Mouse (Mus musculus) liver, embryonic 11.5 days (tissue): ENCODE data around the gene Psg25. TPM values are rescaled to one million over a fixed set of nuclear protein-coding genes. Genes with fewer than 3 reads are reported as not detected.

ENCODE experiments used
- ATAC-seq: fragments of 200-750 bp; cut with Nextera tagmentation; replicated peaks from 2 replicates; pipeline ENCODE4 v1.8.0; 2017; ENCODE audit warnings: moderate number of reproducible peaks, mild to moderate bottlenecking, moderate TSS enrichment, moderate library complexity; ENCODE audit not compliant: low FRiP score
- DNase-seq: peaks from one replicate; pipeline ENCODE4 v3.0.0-alpha.2; 2017; ENCODE audit warnings: low spot score
- H3K27ac ChIP-seq: fragments of 300-500 bp; sonication (generic); 2 replicates; pipeline ENCODE4 v1.5.1; 2014; ENCODE audit warnings: mild to moderate bottlenecking, low read depth, low read length, control low read depth
- H3K27me3 ChIP-seq: fragments of 300-500 bp; sonication (generic); replicated peaks from 2 replicates; pipeline ENCODE4 v1.6.1; 2014; ENCODE audit warnings: low read length, mixed read lengths; ENCODE audit not compliant: control insufficient read depth, insufficient read depth
- H3K36me3 ChIP-seq: fragments of 300-500 bp; sonication (generic); 2 replicates; pipeline ENCODE4 v1.6.1; 2014; ENCODE audit warnings: mild to moderate bottlenecking, low read length, moderate library complexity, mixed read lengths; ENCODE audit not compliant: control insufficient read depth, insufficient read depth
- H3K4me1 ChIP-seq: fragments of 300-500 bp; sonication (generic); replicated peaks from 2 replicates; pipeline ENCODE4 v1.6.1; 2014; ENCODE audit warnings: low read length, mixed read lengths; ENCODE audit not compliant: control insufficient read depth, insufficient read depth
- H3K4me2 ChIP-seq: fragments of 300-500 bp; sonication (generic); 2 replicates; pipeline ENCODE4 v1.6.1; 2014; ENCODE audit warnings: mild to moderate bottlenecking, control low read depth, moderate library complexity
- H3K4me3 ChIP-seq: fragments of 300-500 bp; sonication (generic); 2 replicates; pipeline ENCODE4 v1.5.1; 2014; ENCODE audit warnings: low read depth, low read length, control low read depth
- H3K9ac ChIP-seq: fragments of 300-500 bp; sonication (generic); 2 replicates; pipeline ENCODE4 v1.6.1; 2014; ENCODE audit warnings: low read depth, low read length, control low read depth
- H3K9me3 ChIP-seq: fragments of 300-500 bp; sonication (generic); 2 replicates; pipeline ENCODE4 v1.6.1; 2016; ENCODE audit warnings: low read length, inconsistent platforms, mixed read lengths; ENCODE audit not compliant: control insufficient read depth
- WGBS: fragments of 180-500 bp; shearing (Covaris S2); extraction: QIAGEN DNeasy Blood & Tissue Kit; methylation state at CpG from one replicate; pipeline ENCODE4 v1.1.7; 2014; 5-methylcytosine and 5-hydroxymethylcytosine counted together
- polyA plus RNA-seq: library from polyadenylated mRNA; unstranded; fragments of >200 nt; fragmentation: Nextera tagmentation; extraction: Ambion mirVana; gene quantifications from 2 replicates; pipeline ENCODE4 v1.2.1, GENCODE M21; 2014

The Psg25 gene
- polyA plus RNA-seq, 1 experiment from 2014 or later = not detected

DNA sequence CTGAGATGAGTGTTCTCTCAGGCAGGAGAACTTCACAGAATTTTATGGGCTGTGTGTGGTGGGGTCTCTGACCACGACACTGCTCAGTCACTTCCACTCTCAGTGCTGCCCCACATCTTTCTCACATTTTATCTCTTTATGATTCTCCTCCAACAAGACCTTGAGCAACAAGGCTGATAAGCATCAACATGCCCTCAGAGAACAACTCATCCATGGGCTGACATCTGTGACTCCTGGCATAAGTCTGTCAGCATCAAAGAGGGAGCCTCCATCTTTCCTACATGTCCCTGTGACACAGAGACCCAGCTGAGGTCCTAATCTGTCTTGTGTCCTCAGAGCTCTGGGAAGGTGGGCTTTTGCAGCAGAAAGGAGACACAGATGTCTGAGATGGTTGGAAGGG is 48.0 kb downstream of the Psg25 start, which contains the start of gene Psg26:
TSS of gene Psg26 (minus strand) at position 101 of the 400 bp plus-strand sequence.
- 62% methylated on average over 1 of the region's 1 CpGs for WGBS
- Histone ChIP-seq H3K4me3 (no peak within 1 kb of the TSS), H3K4me2 (no peak within 1 kb of the TSS), H3K4me1 (no peaks in the 10 kb centered on the region), H3K27me3 (no peaks in the 10 kb centered on the region), H3K36me3 (no peaks in the 10 kb centered on the region), H3K27ac (no peak within 1 kb of the TSS), H3K9ac (no peak within 1 kb of the TSS), H3K9me3 (no peaks in the 10 kb centered on the region)
- DNase-seq (no peak), ATAC-seq (no peak)

Other genes with a start within 250 kb of the Psg25 start
- gene Psg18, start 177.3 kb downstream of the Psg25 start, polyA plus RNA-seq = not detected in 2 replicates
- not detected in 2 replicates for gene Psg28, start 100.2 kb downstream of the Psg25 start, polyA plus RNA-seq
- not detected in 2 replicates for gene Psg26, start 48.1 kb downstream of the Psg25 start, polyA plus RNA-seq
- gene Psg27, start 35.0 kb upstream of the Psg25 start, polyA plus RNA-seq = not detected in 2 replicates
- not detected in 2 replicates for gene Psg23, start 84.2 kb upstream of the Psg25 start, polyA plus RNA-seq
- not detected in 2 replicates for gene Psg21, start 124.5 kb upstream of the Psg25 start, polyA plus RNA-seq
- not detected in 2 replicates for gene Psg20, start 153.9 kb upstream of the Psg25 start, polyA plus RNA-seq
- not detected in 2 replicates for gene Psg22, start 185.8 kb upstream of the Psg25 start, polyA plus RNA-seq